Mouse (Mus musculus): Measurements from ENCODE around the gene Adat1. TPM values are rescaled to one million over a fixed set of nuclear protein-coding genes. Genes with fewer than 3 reads are reported as not detected.

Adat1 gene
- polyA plus RNA-seq, 1 experiment from 2014 or later = 18.7 TPM

DNA sequence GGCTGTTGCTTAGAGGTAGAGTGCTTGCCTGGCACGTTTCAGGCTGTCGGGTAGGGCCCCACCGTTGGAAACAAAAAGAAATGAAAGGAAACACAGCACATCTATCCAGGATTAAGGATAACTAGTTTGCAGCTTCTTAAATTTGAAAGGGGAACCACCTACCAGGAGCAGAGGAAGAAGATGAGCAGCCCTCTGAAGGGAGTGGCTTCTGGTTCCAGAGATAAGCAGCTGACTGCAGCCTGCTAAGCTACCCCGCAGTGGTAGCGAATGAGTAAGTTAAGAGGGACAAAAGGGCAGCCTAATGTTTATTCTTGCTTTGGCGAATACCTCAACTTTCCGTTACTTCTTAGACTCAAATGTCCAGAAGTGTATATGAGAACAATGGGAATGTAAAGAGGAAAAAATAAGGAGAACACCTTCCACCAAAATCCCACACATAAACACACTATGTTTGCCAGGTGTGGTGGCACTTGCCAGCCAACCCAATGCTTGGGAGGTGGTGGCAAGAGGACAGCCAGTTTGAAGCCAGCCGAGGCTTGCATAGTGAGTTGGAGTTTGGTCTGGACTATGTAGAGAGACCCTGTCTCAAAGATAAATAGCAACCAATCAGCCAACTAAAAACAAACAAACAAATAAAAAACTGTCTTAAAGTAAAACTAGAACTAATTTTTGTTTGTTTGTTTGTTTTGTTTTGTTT lies 62.3 kb downstream of the Adat1 start:
- Histone ChIP-seq H3K4me3 (no peak overlapping the region), H3K27me3 (ENCODE audit: poor library complexity, severe bottlenecking) (no peaks in the 10 kb centered on the region), H3K9me3 (no peaks in the 10 kb centered on the region), H3K4me1 (peaks cover 25% of the 10 kb centered on the region), H3K27ac (no peak overlapping the region), H3K36me3 (replicated peaks) (peaks cover 3% of the 10 kb centered on the region)
- no peak for DNase-seq (ENCODE audit: extremely low spot score, low spot score)
- WGBS = 74% methylated on average over 8 of the region's 8 CpGs

DNA sequence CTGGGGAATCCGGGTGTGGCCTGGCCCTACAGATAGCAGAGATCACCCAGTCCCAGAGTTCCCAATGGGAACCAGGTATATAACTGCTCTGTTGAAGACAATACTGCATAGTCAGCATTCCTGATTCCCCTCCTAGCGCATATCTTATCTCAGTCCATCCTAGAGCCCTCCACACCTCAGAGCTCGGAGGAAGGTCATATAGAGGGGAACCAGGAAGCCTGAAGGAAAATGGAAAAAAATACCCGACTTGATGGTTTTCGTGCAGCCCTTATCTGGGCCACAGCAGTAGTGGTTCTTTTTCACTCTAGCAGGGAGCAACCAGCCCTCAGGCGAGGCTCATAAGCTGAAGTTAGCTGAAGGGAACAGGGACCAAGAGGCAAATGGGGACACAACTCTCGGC lies 67.1 kb downstream of the Adat1 start:
- Histone ChIP-seq H3K4me3 (no peak overlapping the region), H3K4me1 (no peaks in the 10 kb centered on the region), H3K36me3 (replicated peaks) (no peaks in the 10 kb centered on the region; the same call in none of the 2 replicates), H3K9me3 (no peaks in the 10 kb centered on the region), H3K27ac (no peak overlapping the region), H3K27me3 (ENCODE audit: poor library complexity, severe bottlenecking) (no peaks in the 10 kb centered on the region)
- WGBS = 88% methylated on average over 7 of the region's 7 CpGs
- no peak for DNase-seq (ENCODE audit: extremely low spot score, low spot score)

DNA sequence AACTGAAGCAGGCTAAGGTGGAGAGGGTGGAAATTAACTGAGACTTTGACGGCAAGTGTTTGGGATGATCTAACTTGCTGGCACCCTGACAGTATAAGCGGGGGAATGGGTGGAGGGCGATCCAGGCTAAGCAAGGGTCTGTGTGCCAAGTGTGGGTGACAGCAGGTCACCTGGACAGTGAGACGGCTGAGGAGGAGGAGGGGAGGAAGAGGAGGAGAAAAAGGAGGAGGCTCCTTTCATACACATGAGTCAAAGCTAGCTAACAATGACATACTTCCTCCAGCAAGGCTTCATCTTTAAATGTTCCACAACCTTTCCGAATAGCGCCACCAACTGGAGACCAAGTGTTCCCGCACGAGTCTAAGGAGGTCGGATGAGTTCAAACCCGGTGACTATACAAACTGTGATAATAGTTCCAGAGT lies 68.7 kb downstream of the Adat1 start:
- 36% methylated on average over 10 of the region's 10 CpGs for WGBS
- Histone ChIP-seq H3K9me3 (no peaks in the 10 kb centered on the region), H3K36me3 (replicated peaks) (peaks cover 5% of the 10 kb centered on the region), H3K4me3 (no peak overlapping the region), H3K27ac (no peak overlapping the region), H3K27me3 (ENCODE audit: poor library complexity, severe bottlenecking) (no peaks in the 10 kb centered on the region), H3K4me1 (no peaks in the 10 kb centered on the region)
- DNase-seq (ENCODE audit: extremely low spot score, low spot score) = no peak

DNA sequence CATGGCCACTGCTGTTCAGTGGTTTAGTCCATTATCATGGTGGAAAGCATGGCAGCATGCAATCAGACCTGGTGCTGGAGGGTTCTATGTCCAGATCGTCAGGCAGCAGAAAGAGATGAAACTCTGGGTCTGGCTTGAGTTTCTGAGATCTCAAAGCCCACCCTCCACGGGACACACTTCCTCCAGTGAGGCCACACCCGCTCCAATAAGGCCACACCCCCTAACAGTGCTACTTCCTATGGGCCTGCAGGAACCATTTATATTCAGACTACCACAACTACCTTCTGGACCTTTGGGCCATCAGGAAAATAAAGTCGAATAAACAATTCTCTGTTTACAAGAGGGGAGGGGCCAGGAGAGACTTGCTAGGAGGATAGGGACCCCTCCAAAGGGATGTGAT lies 71.1 kb downstream of the Adat1 start:
- H3K9me3 ChIP-seq = no peaks in the 10 kb centered on the region
- DNase-seq (ENCODE audit: extremely low spot score, low spot score) = no peak
- no peak overlapping the region for H3K27ac ChIP-seq
- 80% methylated on average over 4 of the region's 4 CpGs for WGBS
- H3K4me1 ChIP-seq = no peaks in the 10 kb centered on the region
- peaks cover 19% of the 10 kb centered on the region for H3K36me3 ChIP-seq (replicated peaks)
- H3K4me3 ChIP-seq = no peak overlapping the region
- H3K27me3 ChIP-seq (ENCODE audit: poor library complexity, severe bottlenecking) = no peaks in the 10 kb centered on the region

DNA sequence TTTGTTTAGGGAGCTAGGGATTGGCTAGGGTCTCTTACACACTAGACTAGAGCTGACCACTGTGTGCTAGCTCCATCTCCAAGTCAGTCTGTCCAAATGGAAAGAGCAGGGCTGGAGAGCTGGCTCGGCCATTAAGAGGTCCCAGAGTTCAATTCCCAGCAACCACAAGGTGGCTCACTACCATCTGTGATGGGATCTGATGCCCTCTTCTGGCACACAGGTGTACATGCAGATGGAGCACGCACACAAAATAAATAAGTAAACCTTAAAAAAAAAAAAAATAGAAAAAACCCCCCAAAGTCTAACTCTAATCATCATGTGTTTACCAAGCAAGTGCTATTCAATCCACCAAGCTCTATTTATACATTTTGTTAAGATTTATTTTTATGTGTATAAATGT lies 72.4 kb downstream of the Adat1 start:
- Histone ChIP-seq H3K36me3 (replicated peaks) (peaks cover 25% of the 10 kb centered on the region), H3K4me3 (no peak overlapping the region), H3K27ac (no peak overlapping the region), H3K4me1 (no peaks in the 10 kb centered on the region), H3K9me3 (no peaks in the 10 kb centered on the region), H3K27me3 (ENCODE audit: poor library complexity, severe bottlenecking) (no peaks in the 10 kb centered on the region)
- 84% methylated on average over 2 of the region's 2 CpGs for whole genome bisulfite sequencing
- DNase-seq (ENCODE audit: extremely low spot score, low spot score) = no peak

Other genes with a start within 250 kb of the Adat1 start
- gene Bcar1, start 248.5 kb downstream of the Adat1 start, polyA plus RNA-seq (2016; fragmentation: Nextera tagmentation; extraction: Ambion mirVana) = 46.6 and 49.9 TPM in 2 replicates
- 234 and 248 TPM in 2 replicates for gene Cfdp1, start 138.0 kb downstream of the Adat1 start, polyA plus RNA-seq (2016; fragmentation: Nextera tagmentation; extraction: Ambion mirVana)
- gene Tmem170, start 115.6 kb downstream of the Adat1 start, polyA plus RNA-seq (2016; fragmentation: Nextera tagmentation; extraction: Ambion mirVana) = 9.1 and 11.8 TPM in 2 replicates
- 1.4 and 1.7 TPM in 2 replicates for gene Chst5, start 81.9 kb downstream of the Adat1 start, polyA plus RNA-seq (2016; fragmentation: Nextera tagmentation; extraction: Ambion mirVana)
- 23.1 and 23.2 TPM in 2 replicates for gene Tmem231, start 58.4 kb downstream of the Adat1 start, polyA plus RNA-seq (2016; fragmentation: Nextera tagmentation; extraction: Ambion mirVana)
- 204 and 213 TPM in 2 replicates for gene Gabarapl2, start 51.6 kb downstream of the Adat1 start, polyA plus RNA-seq (2016; fragmentation: Nextera tagmentation; extraction: Ambion mirVana)
- 270 and 285 TPM in 2 replicates for gene Kars, start 19.0 kb upstream of the Adat1 start, polyA plus RNA-seq (2016; fragmentation: Nextera tagmentation; extraction: Ambion mirVana)
- gene Terf2ip, start 19.1 kb upstream of the Adat1 start, polyA plus RNA-seq (2016; fragmentation: Nextera tagmentation; extraction: Ambion mirVana) = 26.7 and 27.5 TPM in 2 replicates
- gene Gm6793, start 22.7 kb upstream of the Adat1 start, polyA plus RNA-seq (2016; fragmentation: Nextera tagmentation; extraction: Ambion mirVana) = 0.21 TPM in 1 of 2 replicates, not detected in the other

Data from forebrain, embryonic 10.5 days (tissue).